Mouse (Mus musculus) 3T3-L1 (cell line): ENCODE data around the gene Rhoh.

ENCODE experiments used
- DNase-seq: peaks from one replicate; pipeline ENCODE4 v3.0.0-alpha.2; 2015; ENCODE audit warnings: low read depth, low spot score

Gene Rhoh

GRCm38 (mm10) chr5:65861154-65861944 lies at the start of gene Rhoh:
Gene Rhoh, plus strand, starts transcription at chr5:65861213.
- DNase-seq = no peak

- peak; percentile 45 for DNase-seq
These were observed 37.3 kb upstream of the Rhoh start for GRCm38 (mm10) chr5:65823601-65824133.

- DNase-seq = no peak
These were observed 34.5 kb upstream of the Rhoh start for GRCm38 (mm10) chr5:65826476-65826875.

GRCm38 (mm10) chr5:65827102-65827501 lies 33.9 kb upstream of the Rhoh start:
- DNase-seq = no peak

- DNase-seq = no peak
These were observed 32.8 kb upstream of the Rhoh start for GRCm38 (mm10) chr5:65828261-65828660.

- no peak for DNase-seq
These were observed 32.0 kb upstream of the Rhoh start for GRCm38 (mm10) chr5:65829059-65829458.

GRCm38 (mm10) chr5:65831917-65832618 lies 28.9 kb upstream of the Rhoh start:
- DNase-seq = no peak

GRCm38 (mm10) chr5:65833092-65833491 lies 27.9 kb upstream of the Rhoh start:
- no peak for DNase-seq

- no peak for DNase-seq
These were observed 27.1 kb upstream of the Rhoh start for GRCm38 (mm10) chr5:65833766-65834498.

GRCm38 (mm10) chr5:65838053-65838452 lies 23.0 kb upstream of the Rhoh start:
- DNase-seq = no peak

GRCm38 (mm10) chr5:65842947-65843346 lies 18.1 kb upstream of the Rhoh start:
- no peak for DNase-seq

GRCm38 (mm10) chr5:65846534-65846933 lies 14.5 kb upstream of the Rhoh start:
- DNase-seq = no peak

GRCm38 (mm10) chr5:65846958-65847357 lies 14.1 kb upstream of the Rhoh start:
- DNase-seq = no peak

GRCm38 (mm10) chr5:65847656-65848055 lies 13.4 kb upstream of the Rhoh start:
- no peak for DNase-seq

- DNase-seq = no peak
These were observed 10.2 kb upstream of the Rhoh start for GRCm38 (mm10) chr5:65850765-65851164.

GRCm38 (mm10) chr5:65854786-65855191 lies 6.2 kb upstream of the Rhoh start:
- no peak for DNase-seq

GRCm38 (mm10) chr5:65855571-65855970 lies 5.4 kb upstream of the Rhoh start:
- DNase-seq = no peak

GRCm38 (mm10) chr5:65856591-65857411 lies 4.2 kb upstream of the Rhoh start:
- no peak for DNase-seq

- DNase-seq = no peak
These were observed 3.1 kb upstream of the Rhoh start for GRCm38 (mm10) chr5:65857935-65858334.

GRCm38 (mm10) chr5:65858355-65858754 lies 2.7 kb upstream of the Rhoh start:
- no peak for DNase-seq

GRCm38 (mm10) chr5:65858898-65859297 lies 2.1 kb upstream of the Rhoh start:
- no peak for DNase-seq
